Mouse (Mus musculus): ENCODE results near the gene Itpr2. TPM values are rescaled to one million over a fixed set of nuclear protein-coding genes. Genes with fewer than 3 reads are reported as not detected.

Itpr2 gene
- polyA plus RNA-seq, 1 experiment from 2014 or later: 9.3 TPM

GRCm38 (mm10) chr6:146079261-146079660 lies 422.8 kb downstream of the Itpr2 start:
- H3K27ac ChIP-seq: no peak overlapping the region
- no peaks in the 10 kb centered on the region for H3K36me3 ChIP-seq (replicated peaks)
- H3K4me3 ChIP-seq: no peak overlapping the region
- no peak overlapping the region for H3K9ac ChIP-seq
- no peaks in the 10 kb centered on the region for H3K9me3 ChIP-seq
- 46% methylated on average over 5 of the region's 5 CpGs for WGBS
- no peak overlapping the region for H3K4me2 ChIP-seq
- ATAC-seq (replicated peaks): no peak
- H3K4me1 ChIP-seq: peaks cover 7% of the 10 kb centered on the region; the same call in 1 of the 2 replicates
- no peaks in the 10 kb centered on the region for H3K27me3 ChIP-seq (replicated peaks)

- no peak overlapping the region for H3K4me3 ChIP-seq
- no peak overlapping the region for H3K9ac ChIP-seq
- no peaks in the 10 kb centered on the region for H3K27me3 ChIP-seq (replicated peaks)
- no peak overlapping the region for H3K4me2 ChIP-seq
- 0 out of 2 replicates have a peak, but pooled peaks have one; percentile 37 for ATAC-seq (replicated peaks)
- 86% methylated on average over 15 of the region's 15 CpGs for WGBS
- peaks cover 7% of the 10 kb centered on the region; the same call in 1 of the 2 replicates for H3K4me1 ChIP-seq
- H3K36me3 ChIP-seq (replicated peaks): no peaks in the 10 kb centered on the region
- H3K27ac ChIP-seq: no peak overlapping the region
- no peaks in the 10 kb centered on the region for H3K9me3 ChIP-seq
These were observed 423.9 kb downstream of the Itpr2 start for GRCm38 (mm10) chr6:146078136-146078535.

- no peaks in the 10 kb centered on the region for H3K27me3 ChIP-seq (replicated peaks)
- no peak for ATAC-seq (replicated peaks)
- H3K9me3 ChIP-seq: no peaks in the 10 kb centered on the region
- H3K9ac ChIP-seq: no peak overlapping the region
- no peak overlapping the region for H3K27ac ChIP-seq
- H3K4me2 ChIP-seq: no peak overlapping the region
- WGBS: 87% methylated on average over 11 of the region's 11 CpGs
- no peak overlapping the region for H3K4me3 ChIP-seq
- H3K36me3 ChIP-seq (replicated peaks): no peaks in the 10 kb centered on the region
- peaks cover 7% of the 10 kb centered on the region; the same call in 1 of the 2 replicates for H3K4me1 ChIP-seq
These were observed 424.7 kb downstream of the Itpr2 start for GRCm38 (mm10) chr6:146077124-146077889.

GRCm38 (mm10) chr6:146072842-146073241 lies 429.2 kb downstream of the Itpr2 start:
- H3K4me2 ChIP-seq: no peak overlapping the region
- H3K27ac ChIP-seq: no peak overlapping the region
- ATAC-seq (replicated peaks): no peak
- WGBS: 88% methylated on average over 1 of the region's 1 CpGs
- no peak overlapping the region for H3K4me3 ChIP-seq
- H3K9ac ChIP-seq: no peak overlapping the region
- no peaks in the 10 kb centered on the region for H3K27me3 ChIP-seq (replicated peaks)
- no peaks in the 10 kb centered on the region for H3K9me3 ChIP-seq
- H3K4me1 ChIP-seq: no peaks in the 10 kb centered on the region
- H3K36me3 ChIP-seq (replicated peaks): no peaks in the 10 kb centered on the region

- no peak overlapping the region for H3K9ac ChIP-seq
- H3K36me3 ChIP-seq (replicated peaks): no peaks in the 10 kb centered on the region
- no peak overlapping the region for H3K4me3 ChIP-seq
- H3K4me2 ChIP-seq: no peak overlapping the region
- no peaks in the 10 kb centered on the region for H3K27me3 ChIP-seq (replicated peaks)
- 96% methylated on average over 1 of the region's 1 CpGs for WGBS
- no peak for ATAC-seq (replicated peaks)
- H3K27ac ChIP-seq: no peak overlapping the region
- H3K9me3 ChIP-seq: no peaks in the 10 kb centered on the region
- H3K4me1 ChIP-seq: no peaks in the 10 kb centered on the region
These were observed 430.1 kb downstream of the Itpr2 start for GRCm38 (mm10) chr6:146071883-146072282.

Other genes starting within 250 kb of the Itpr2 start
- gene Fgfr1op2, start 75.0 kb upstream of the Itpr2 start, polyA plus RNA-seq (2015; fragmentation: Nextera tagmentation; extraction: Ambion mirVana): 38.7 and 38.8 TPM in 2 replicates
- 51.8 and 57.6 TPM in 2 replicates for gene Ints13, start 75.6 kb upstream of the Itpr2 start, polyA plus RNA-seq (2015; fragmentation: Nextera tagmentation; extraction: Ambion mirVana)
- 99.3 and 102 TPM in 2 replicates for gene Med21, start 140.3 kb upstream of the Itpr2 start, polyA plus RNA-seq (2015; fragmentation: Nextera tagmentation; extraction: Ambion mirVana)
- gene Tm7sf3, start 140.6 kb upstream of the Itpr2 start, polyA plus RNA-seq (2015; fragmentation: Nextera tagmentation; extraction: Ambion mirVana): 26.8 and 30.0 TPM in 2 replicates
- gene Stk38l, start 222.8 kb upstream of the Itpr2 start, polyA plus RNA-seq (2015; fragmentation: Nextera tagmentation; extraction: Ambion mirVana): 15.4 and 16.3 TPM in 2 replicates

Data from midbrain, embryonic 15.5 days (tissue).